Mouse (Mus musculus) urinary bladder, adult 18-20 months (tissue): ENCODE results near the gene Ust.

Source experiments
- DNase-seq, 2 experiments: peaks; one replicate each; pipeline ENCODE4 v3.0.0; 2022; ENCODE audit warnings: low spot score in 2 of 2, mixed read lengths in 2 of 2

Gene Ust

GRCm38 (mm10) chr10:8504832-8505231 lies 13.8 kb downstream of the Ust start:
- no peak for DNase-seq

GRCm38 (mm10) chr10:8498951-8499891 lies 19.4 kb downstream of the Ust start:
- DNase-seq = no peak

- no peak for DNase-seq
Observed at GRCm38 (mm10) chr10:8495543-8496141, 23.0 kb downstream of the Ust start.

DNA sequence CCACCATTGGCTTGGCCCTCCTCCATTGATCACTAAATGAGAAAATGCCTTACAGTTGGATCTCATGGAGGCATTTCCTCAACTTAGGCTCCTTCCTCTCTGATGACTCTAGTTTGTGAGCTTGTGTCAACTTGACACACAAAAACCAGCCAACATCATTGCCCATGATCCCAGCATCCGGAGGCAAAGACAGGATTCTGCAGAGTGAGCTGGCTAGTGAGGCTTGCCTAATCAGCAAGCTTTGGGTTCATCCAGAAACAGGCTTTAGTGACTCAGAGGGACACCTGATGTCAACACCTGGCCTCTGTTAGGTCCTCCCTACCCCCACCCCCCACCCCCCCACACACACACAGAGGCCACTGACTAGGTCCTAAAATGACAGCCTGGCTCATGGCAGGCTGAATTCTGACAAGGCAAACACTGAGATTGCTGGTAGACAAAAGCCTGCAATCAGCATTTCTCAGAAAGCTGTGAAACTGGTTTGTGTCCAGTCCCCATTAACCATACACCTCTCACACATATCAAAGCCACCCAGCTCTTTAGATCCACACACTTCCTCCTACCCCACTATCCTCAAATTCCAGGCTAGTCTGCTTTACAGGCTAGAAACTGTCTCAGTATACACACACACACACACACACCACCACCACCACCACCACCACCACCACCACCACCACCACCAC lies 26.6 kb downstream of the Ust start:
- DNase-seq = no peak

GRCm38 (mm10) chr10:8487388-8487787 lies 31.2 kb downstream of the Ust start:
- no peak for DNase-seq

- no peak for DNase-seq
Observed at GRCm38 (mm10) chr10:8484487-8484886, 34.1 kb downstream of the Ust start.

DNA sequence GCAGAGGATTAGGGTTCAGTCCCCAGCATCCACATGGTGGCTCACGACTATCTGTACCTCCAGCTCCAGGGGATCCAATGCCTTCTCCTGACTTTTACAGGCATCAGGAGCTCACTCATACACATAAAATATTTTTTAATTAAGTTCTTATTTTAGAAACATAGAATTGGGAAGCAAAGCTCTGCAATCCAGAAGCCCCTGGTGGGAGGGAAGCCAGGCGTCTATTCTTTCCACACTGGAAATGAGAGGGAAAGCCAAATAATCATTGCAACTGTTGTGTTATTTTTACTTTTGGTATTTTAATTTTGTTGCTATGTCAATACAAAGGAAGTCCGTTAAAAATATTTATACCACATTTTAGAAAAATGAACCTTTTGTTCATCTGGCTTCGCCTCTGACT lies 35.8 kb downstream of the Ust start:
- DNase-seq = no peak

DNA sequence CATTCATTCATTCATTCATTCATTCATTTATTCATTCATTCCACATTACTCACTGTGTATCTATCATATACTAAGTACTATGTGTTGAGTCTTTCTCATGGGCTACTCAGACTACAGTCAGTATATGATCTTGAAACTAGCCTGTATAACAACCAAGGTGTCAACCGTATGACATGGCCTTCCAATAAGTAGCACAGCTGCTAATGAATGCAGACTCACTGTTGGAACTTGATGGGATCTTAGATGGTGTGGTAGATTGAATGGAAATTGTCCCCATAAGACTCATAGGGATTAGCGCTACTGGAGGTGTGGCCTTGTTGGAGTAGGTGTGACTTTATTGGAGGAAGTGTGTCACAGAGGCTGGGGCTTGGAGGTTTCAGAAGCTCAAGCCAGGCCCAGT lies 38.8 kb downstream of the Ust start:
- DNase-seq = no peak

- DNase-seq = no peak
Observed at GRCm38 (mm10) chr10:8477936-8478335, 40.7 kb downstream of the Ust start.

DNA sequence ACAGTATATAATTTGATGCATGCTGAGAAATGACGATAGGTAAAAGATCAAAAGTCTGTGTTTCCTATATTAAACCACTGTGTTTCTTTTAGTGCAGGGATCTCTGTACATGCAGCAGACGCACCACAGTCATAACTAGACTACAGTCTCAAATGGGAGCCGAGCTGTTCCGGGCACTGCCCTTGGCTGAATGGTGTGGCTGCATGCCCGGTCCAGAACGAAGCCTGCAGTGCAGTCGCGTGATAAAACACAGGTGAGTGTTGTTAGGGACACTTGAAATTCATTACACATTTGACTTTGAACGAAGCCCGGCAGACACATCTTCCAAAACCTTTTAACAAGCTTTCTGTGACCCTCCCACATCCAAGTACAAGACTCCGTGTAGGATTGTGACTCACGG lies 46.6 kb downstream of the Ust start:
- no peak for DNase-seq

- DNase-seq = no peak
Observed at GRCm38 (mm10) chr10:8471012-8471411, 47.6 kb downstream of the Ust start.

DNA sequence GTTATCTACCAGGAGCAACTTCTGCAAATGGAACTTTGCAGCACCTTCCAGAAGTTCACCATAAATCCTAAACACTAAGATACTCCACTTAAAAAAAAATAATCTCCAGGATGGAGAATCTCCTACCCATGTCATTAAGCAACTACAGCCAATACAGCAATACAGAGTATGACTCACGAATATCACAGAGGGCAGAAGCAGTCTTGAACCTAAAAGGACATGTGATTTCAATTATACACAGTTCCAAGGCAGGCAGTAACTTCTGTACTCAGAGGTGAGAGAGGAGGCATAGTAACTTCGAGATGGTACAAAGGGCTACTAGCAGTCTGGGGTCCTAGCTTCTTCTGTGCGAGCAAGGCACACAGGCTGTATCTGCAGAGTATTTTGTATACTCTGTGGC lies 49.1 kb downstream of the Ust start:
- DNase-seq = no peak

DNA sequence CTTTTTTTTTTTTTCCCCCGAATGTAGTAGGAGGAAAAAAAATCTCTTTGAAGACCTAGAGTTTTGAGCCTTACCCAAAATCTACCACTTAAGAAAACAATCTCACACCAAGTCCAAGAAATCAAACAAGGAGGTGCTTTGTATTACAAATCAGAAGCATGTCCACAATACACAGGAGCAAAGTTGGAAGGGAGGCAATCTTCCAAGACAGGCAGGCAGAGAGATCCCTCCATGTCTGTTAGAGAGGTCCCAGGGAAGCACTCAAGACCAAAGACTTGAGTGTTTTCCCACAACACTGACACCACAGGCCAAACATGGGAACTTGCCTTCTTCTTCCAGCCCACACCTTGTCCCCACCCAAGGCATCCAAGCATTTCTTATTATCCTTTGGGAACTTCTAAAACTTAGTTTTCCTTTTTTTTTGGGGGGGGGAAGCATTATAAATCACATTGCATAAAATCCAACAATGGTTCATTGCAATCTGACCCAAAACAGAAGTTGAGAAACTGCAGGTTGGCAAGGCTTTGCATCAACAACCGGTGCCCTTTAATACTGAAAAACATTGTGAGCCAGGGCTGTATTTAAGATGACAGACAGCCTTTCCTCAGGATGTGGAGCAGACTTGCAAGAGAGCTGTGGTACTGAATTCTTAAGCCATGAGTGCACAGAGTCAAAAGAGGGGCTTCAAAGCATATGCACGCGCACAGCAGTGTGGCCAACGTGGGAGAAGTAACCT lies 49.8 kb downstream of the Ust start:
- no peak for DNase-seq

GRCm38 (mm10) chr10:8465918-8466317 lies 52.7 kb downstream of the Ust start:
- no peak for DNase-seq

DNA sequence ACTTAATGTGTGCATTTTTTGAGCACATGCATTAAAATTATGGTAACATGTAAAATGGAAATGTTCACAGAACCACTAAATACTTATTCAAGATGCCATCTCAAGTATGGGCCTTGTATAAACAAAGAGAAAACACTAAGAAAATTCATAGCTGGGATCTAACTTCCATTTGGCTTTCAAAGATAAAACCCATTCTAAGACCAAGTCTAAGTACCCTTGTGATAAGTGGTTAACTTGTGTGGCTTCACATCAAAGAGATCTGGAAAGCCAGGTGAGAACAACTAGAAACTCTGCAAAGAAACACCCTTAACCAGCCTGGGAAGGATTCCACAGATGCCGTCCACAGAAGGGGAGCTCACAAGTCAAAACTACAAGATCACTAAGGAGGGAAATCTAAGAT lies 53.4 kb downstream of the Ust start:
- DNase-seq = no peak

GRCm38 (mm10) chr10:8461372-8461771 lies 57.3 kb downstream of the Ust start:
- DNase-seq = no peak

GRCm38 (mm10) chr10:8454711-8455110 lies 63.9 kb downstream of the Ust start:
- no peak for DNase-seq

DNA sequence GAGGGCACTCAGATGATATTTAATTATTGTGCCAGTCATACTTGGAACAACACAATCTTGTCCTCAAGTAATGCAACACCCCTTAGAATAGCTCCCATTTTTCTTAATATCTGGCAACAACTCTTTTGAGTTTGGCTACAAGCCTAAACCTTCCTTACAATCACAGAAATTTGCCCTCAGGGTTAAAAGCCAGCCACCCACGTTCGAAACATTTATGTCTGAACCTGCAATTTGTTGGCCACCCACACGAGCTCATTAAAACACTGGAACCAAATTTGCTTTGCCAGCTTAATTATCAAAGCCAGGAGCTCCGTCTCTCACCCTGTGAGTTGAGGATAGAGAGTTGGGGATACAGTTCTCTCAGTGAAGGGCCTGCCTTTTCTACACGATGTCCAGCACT lies 70.9 kb downstream of the Ust start:
- no peak for DNase-seq

DNA sequence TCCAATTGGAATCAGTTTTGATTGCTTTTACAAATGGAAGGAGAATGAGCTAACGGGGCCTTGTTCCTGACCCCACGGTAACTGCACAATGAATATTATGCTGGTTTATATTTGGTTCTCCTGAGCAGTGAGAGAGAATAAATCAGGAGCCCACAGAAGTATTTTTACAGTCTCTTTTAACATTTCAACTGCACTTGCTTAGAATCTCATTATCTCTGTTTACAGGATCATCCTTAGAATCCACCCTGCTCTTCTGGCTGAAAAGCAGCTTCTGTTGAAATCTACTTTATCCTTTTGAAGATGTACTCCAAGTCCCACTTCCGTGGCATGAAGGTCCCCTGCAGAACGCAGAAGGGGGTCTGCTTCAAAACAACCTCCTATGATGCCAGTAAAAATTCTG lies 71.7 kb downstream of the Ust start:
- no peak for DNase-seq

GRCm38 (mm10) chr10:8444052-8444451 lies 74.6 kb downstream of the Ust start:
- no peak for DNase-seq

GRCm38 (mm10) chr10:8431857-8432256 lies 86.8 kb downstream of the Ust start:
- no peak for DNase-seq
